Mouse (Mus musculus): ENCODE results near the gene Asb16.

GRCm38 (mm10) chr11:102283922-102284321 is 15.4 kb downstream of the Asb16 start:
- TF ChIP-seq CTCF (IDR thresholded peaks at IDR 0.05; ENCODE audit: borderline replicate concordance, insufficient read depth, low read length) (no peak), POLR2A (IDR thresholded peaks at IDR 0.05; ENCODE audit: low read depth, low read length) (no peak)
